Mouse (Mus musculus): ENCODE measurements around the gene Hist1h2bc.
"Not testable (repeated sequence)": the region's sequence is repeated elsewhere in the genome, so short reads cannot be mapped to it uniquely, and the experiment has no call there.

Gene Hist1h2bc

GRCm38 (mm10) chr13:23700786-23701520 lies 17.0 kb downstream of the Hist1h2bc start:
- peak; percentile 70 for DNase-seq

DNA sequence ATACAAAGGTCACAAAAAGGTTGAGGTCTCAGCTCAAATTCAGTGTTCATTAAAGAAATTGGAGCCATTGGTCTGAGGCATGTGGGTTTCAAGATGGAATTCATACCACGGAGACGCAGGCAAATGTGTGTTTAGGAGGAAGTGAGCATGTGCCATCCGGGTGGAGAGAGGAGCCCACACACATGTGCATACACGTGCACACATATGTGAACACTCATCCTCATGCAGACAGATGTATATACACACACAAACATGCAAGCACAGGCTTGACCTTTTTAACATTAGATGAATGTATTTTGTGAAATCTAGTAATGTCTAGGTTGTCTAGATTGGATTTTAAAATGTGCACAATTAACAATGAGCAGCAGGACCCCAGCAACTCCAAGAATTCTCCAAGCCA lies 18.2 kb downstream of the Hist1h2bc start:
- no peak for DNase-seq

- DNase-seq: not testable (repeated sequence)
Measured at GRCm38 (mm10) chr13:23702801-23703200, 18.8 kb downstream of the Hist1h2bc start.

DNA sequence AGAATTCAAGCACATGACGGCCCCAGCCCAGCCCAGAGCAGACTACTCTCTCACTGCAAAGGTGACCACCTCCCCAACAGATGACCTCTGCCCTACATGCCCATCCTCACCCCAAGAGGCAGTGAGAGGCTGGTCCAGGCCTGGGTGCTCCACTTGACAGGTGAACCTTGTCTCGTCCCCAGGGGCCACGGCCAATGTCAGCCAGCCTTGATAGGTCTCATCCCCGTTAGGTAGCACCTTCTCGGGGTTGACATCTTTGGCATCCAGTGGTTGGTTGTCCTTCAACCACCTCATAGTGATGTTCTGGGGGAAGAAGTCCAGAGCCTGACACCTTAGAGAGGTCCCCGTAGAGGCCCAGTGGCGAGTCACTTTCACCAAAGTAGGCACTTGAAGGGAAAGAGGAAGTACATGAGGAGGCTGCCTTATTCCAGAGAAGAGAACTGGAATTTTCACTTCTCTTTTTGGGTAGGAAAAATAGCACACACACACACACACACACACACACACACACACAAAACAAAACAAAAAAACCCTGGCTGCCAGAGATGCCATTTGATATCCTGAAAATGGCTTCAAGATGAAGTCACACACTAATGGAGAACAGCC lies 21.9 kb downstream of the Hist1h2bc start:
- no peak for DNase-seq

- DNase-seq: no peak
Measured at GRCm38 (mm10) chr13:23706771-23707170, 22.8 kb downstream of the Hist1h2bc start.

DNA sequence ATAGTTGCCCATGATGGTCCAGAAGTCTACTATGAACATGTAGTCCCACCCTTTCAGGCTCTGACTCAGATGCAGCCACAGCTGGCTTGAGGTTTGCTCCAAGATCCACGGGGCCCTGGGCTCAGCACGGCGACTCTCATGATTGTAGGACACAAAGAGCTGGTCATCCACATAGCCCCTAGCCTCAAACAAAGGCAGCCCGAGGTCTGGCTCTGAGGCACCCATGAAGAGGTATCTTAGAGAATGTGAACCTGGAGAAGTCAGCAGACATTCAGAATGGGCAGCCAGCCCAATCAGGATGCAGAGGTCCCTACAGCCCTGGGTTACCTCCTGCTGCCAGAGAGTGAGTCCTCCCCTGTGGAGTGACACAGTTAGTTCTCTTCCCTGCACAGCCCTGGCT lies 24.0 kb downstream of the Hist1h2bc start:
- DNase-seq: no peak

DNA sequence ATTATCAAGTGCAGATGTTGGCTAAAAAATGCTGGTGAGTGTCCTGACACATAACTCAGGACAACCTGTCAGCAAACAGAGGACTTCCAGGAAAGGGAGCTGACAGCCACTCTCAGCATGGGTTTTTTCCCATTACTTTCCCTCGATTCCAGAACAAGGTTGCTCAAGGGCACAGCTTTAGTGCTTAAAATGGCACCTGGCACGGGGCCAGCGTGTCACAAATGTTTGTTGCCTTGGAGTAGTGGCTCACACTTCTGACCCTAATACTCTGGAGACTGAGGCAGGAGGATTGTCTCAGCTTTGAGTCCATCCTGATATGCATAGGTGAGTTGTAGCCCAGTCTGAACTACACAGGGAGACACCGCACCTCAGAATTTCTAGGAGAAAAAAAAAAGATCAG lies 24.7 kb downstream of the Hist1h2bc start:
- no peak for DNase-seq

DNA sequence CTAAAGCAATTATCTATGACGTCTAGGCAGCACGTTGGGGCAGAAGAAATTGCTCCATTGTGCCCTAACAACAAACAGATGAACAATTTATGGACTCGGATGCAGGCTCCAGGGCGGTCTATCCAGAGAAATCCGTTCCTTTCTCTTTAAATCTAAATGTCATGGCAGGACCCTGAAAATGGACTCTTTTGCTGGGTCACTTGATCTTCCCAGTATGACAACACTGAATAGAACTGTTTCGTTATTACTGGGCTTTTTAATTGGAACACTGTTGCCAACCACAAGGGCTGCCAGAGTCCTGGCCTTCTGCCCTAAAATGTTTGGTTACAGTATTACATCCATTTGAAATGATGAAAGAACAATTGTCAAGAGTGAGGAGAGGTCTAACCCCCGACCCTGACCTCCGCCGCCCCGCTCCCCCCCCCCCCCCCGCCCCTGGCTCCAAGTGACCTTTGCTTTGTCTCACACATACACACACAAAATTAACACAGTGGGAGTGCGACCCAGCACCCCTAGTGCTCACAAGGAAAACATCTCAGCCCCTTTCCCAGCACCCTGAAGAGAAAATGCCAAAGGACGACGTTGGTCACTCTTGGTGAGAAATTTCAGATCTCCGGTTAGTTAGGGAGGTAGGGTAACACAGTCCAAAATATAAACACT lies 25.8 kb downstream of the Hist1h2bc start:
- no peak for DNase-seq

- no peak for DNase-seq
Measured at GRCm38 (mm10) chr13:23710374-23711089, 26.5 kb downstream of the Hist1h2bc start, which contains the start of gene Hfe. Gene Hfe, minus strand, starts transcription at chr13:23710854.

GRCm38 (mm10) chr13:23716261-23717042 lies 32.5 kb downstream of the Hist1h2bc start:
- no peak for DNase-seq

DNA sequence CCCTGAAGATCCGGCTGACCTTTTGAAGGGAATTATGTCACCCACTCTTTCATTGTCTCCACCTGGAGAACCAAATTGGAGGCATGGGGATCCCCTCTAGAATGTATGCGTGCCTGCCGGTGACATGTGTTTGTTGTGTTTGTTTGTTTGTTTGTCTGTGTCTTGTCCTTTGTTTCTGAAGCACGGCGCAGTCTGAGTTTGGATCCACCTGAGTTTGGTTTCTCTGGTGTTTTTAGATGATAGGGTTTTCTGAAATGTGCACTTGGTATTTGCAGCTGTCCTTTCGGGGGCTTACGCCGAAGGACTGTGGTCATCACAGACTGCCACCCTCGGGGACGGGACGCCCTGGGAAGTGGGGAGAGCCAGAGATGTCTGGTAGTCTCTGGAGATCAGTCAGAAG lies 33.2 kb downstream of the Hist1h2bc start:
- no peak for DNase-seq

DNA sequence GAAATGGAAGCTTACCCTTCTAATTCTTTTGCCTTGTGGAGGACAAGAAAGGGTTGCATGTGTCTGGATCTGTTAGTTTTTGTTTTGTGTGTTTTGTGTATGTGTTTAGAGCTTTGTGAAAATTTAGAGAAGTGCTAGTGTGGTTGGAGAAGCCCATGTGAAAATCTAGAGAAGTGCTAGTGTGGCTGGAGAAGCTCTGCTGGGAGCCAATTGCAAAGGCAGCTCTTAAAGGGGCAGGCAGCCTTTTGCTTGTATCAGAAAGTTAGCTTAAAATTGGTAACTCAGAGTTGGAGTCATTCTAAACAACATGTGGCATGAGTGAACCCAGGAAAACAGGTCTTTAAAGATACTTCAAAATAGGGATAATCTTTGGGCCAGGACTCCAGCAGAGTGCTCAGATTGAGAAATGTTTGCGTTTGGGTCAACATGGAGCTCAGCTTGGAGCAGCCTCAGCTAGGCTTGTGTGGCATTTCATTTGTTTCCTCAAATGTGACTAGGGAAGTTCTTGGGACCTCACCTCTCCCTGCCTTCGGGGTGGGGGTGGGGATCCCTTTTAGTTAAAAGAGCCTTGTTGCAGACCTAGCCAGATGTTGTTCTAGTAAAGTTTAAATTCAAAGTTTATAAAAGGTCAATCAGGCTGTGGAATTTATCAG lies 33.7 kb downstream of the Hist1h2bc start:
- DNase-seq: not testable (repeated sequence)

- no peak for DNase-seq
Measured at GRCm38 (mm10) chr13:23724239-23724638, 40.2 kb downstream of the Hist1h2bc start.

DNA sequence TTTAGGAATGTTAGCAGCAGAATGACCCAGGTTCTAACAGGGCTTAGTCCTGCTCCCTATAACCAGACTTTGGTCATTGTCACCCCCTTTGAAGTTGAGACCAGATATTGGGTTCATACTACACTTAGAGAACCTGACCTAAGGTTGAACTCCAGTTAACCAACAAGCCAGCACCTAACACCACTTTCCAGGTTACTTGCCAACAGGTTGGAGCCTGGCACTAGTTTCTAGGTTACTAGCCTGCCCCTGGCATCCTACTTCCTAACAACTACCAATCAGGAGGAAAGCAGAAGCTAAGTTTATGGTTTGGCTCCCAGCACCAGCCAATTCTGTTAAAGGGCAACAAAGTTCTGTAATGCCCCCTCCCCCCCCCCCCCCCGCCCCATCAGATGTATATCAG lies 41.2 kb downstream of the Hist1h2bc start:
- DNase-seq: no peak

GRCm38 (mm10) chr13:23728472-23729191 lies 44.6 kb downstream of the Hist1h2bc start:
- no peak for DNase-seq

- no peak for DNase-seq
Measured at GRCm38 (mm10) chr13:23729192-23729525, 45.2 kb downstream of the Hist1h2bc start.

DNA sequence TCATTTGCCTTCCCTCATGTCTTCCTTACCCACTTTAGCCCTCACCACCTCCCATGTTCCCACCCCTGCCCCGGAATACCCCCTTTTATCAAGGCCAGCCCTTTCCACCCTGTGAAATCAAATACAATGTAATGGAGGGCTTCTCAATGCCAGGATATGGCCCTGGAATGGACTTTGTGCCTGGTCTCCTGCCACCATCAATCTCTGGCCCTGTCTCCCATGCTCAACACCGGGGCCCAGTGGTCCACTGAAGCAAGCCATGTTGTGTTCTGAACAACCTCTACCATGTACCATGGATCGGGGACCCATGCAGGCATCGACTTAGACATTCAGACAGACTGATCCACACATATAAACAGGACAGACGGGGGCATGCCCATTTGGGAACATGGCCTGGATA lies 45.7 kb downstream of the Hist1h2bc start:
- DNase-seq: no peak

DNA sequence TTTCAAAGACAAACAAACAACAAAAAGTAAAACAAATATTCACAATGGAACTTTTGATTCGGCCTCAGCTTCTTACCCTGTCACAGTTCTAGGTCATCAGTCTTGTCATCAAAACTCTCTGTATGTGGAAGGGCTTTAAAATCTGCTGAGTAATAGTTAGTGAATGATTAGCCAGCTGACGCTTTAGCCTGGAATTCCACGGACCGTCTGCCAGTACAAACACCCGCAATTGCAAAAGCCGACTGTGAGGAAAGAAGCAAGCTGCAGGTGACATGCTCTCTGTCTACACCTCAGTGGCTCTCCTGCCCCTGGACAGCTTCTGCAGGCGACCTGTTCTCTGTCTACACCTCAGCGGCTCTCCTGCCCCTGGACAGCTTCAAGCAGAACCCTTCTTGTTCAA lies 46.5 kb downstream of the Hist1h2bc start:
- DNase-seq: no peak

DNA sequence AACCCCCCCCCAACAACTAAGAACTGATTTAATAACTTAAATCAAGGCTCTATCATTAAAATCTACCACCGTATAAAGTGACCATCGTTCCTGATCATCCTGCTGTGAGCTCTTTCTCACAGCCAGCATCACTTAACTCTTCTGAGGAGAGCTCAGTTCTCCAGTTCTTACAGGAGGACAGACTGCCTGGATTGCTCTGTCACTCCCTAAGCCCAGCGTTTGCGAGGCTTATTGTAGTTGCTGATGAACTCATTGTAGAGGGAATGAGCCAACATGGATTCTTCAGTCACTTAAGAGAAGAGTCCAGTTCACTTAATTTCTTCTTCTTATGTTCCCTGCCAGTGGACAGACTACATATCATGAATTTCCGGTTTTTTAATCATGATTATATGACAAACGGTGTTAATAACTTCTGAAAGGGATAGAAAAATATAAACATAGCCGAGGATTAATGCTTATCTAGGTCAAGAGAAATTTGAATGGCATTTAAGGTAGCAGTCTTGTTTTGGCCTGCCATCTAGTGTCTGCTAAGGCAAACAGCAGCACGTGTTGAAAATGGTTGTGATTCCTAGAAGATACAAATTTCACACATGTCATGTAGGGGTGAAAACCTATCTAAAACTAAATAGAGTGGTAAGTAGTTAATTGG lies 48.3 kb downstream of the Hist1h2bc start:
- no peak for DNase-seq

DNA sequence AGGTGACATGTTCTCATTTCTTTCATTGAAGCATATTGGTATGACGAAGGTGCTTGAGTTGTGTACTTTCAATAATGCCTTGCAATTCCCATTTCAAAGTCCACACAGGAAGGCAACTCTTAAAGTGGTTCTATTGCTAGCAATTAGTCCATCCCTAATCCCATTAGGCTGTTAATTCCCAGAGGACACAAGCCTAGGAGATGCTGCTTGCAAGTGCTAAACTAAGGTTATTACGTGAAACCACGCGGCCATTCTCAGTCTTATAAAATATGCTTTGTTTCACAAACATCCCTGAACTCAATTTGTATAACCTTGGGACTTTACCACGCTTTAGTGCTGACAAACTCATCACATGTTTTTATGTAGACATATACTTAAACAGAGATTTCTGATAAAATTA lies 53.1 kb downstream of the Hist1h2bc start:
- no peak for DNase-seq

DNA sequence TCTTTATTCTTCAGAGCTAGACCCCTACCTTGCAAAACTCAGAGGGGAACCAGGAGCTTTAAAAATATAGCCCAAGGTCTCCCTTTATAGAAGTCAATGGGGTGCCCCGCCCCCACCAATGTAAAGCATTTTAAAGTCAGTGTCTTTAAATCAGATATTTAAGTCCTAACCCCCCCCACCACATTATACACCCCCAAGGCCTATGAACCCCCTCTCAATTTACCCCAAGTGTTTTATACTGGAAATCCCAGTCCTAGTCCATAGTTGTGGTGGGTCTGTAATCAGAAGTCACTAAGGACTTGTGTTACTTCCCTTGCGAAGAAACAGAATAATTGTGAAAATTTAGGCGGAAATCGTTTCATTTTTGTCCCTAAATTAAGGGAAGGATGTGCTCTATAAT lies 54.0 kb downstream of the Hist1h2bc start:
- peak; percentile 24 for DNase-seq

Measured in cerebellum, adult 9-11 months (tissue).